Mouse (Mus musculus) myocyte (in vitro differentiated cells): Measurements from ENCODE around the gene Atp6v0e. TPM values are rescaled to one million over a fixed set of nuclear protein-coding genes. Genes with fewer than 3 reads are reported as not detected.

Experiments
- H3K27me3 ChIP-seq: one replicate; pipeline ENCODE4 v1.6.1; 2011; ENCODE audit not compliant: control insufficient read depth, insufficient read depth, insufficient read length
- H3K36me3 ChIP-seq: one replicate; pipeline ENCODE4 v1.6.1; 2011; ENCODE audit not compliant: control insufficient read depth, insufficient read depth
- H3K4me2 ChIP-seq: one replicate; pipeline ENCODE4 v1.6.1; 2011; ENCODE audit warnings: low read depth, control low read depth
- H3K4me3 ChIP-seq: one replicate; pipeline ENCODE4 v1.5.1; 2011; ENCODE audit warnings: mild to moderate bottlenecking, control low read depth, moderate library complexity
- H3K79me2 ChIP-seq: one replicate; pipeline ENCODE4 v1.6.1; 2011; ENCODE audit not compliant: control insufficient read depth, insufficient read depth
- H3ac ChIP-seq: one replicate; pipeline ENCODE4 v1.6.1; 2011; ENCODE audit not compliant: control insufficient read depth, insufficient read length
- CEBPB ChIP-seq: IDR thresholded peaks from 2 replicates; pipeline ENCODE4 v1.6.1; 2011; ENCODE audit warnings: mild to moderate bottlenecking, moderate library complexity; ENCODE audit not compliant: poor library complexity, insufficient read depth, severe bottlenecking
- E2F4 ChIP-seq: IDR thresholded peaks from one replicate; pipeline ENCODE4 v1.6.1; 2011; ENCODE audit warnings: mild to moderate bottlenecking, control low read depth, moderate library complexity; ENCODE audit not compliant: insufficient read depth
- MAX ChIP-seq: IDR thresholded peaks from one replicate; pipeline ENCODE4 v1.6.1; 2011; ENCODE audit warnings: low read depth, mild to moderate bottlenecking, control low read depth
- MYOD1 ChIP-seq, 3 experiments: IDR thresholded peaks; one replicate each; pipeline ENCODE4 v1.6.1; 2011; ENCODE audit warnings: control low read depth in 2 of 3, low read depth in 2 of 3, mild to moderate bottlenecking in 2 of 3, moderate library complexity in 1 of 3; ENCODE audit not compliant: insufficient read length in 2 of 3, control insufficient read depth in 1 of 3
- MYOG ChIP-seq, 3 experiments: IDR thresholded peaks; one replicate each; pipeline ENCODE4 v1.6.1; 2011; ENCODE audit warnings: control low read depth in 2 of 3, low read depth in 2 of 3, mild to moderate bottlenecking in 2 of 3; ENCODE audit not compliant: insufficient read length in 2 of 3, control insufficient read depth in 1 of 3, insufficient read depth in 1 of 3
- POLR2A ChIP-seq: IDR thresholded peaks from one replicate; pipeline ENCODE4 v1.6.1; 2011; ENCODE audit warnings: low read depth, mild to moderate bottlenecking, control low read depth, moderate library complexity; ENCODE audit not compliant: insufficient read length
- POLR2AphosphoS2 ChIP-seq: IDR thresholded peaks from one replicate; pipeline ENCODE4 v1.6.1; 2011; ENCODE audit warnings: low read depth, control low read depth; ENCODE audit not compliant: insufficient read length
- REST ChIP-seq: IDR thresholded peaks from one replicate; pipeline ENCODE4 v1.6.1; 2011; ENCODE audit warnings: mild to moderate bottlenecking, control low read depth, moderate library complexity; ENCODE audit not compliant: insufficient read depth, insufficient read length
- SRF ChIP-seq: IDR thresholded peaks from one replicate; pipeline ENCODE4 v1.6.1; 2011; ENCODE audit warnings: low read depth; ENCODE audit not compliant: control insufficient read depth, insufficient read length
- TCF12 ChIP-seq: IDR thresholded peaks from one replicate; pipeline ENCODE4 v1.6.1; 2011; ENCODE audit warnings: mild to moderate bottlenecking, control low read depth; ENCODE audit not compliant: poor library complexity, insufficient read depth, severe bottlenecking
- TCF3 ChIP-seq: IDR thresholded peaks from one replicate; pipeline ENCODE4 v1.6.1; 2011; ENCODE audit warnings: low read depth, control low read depth; ENCODE audit not compliant: insufficient read length
- USF1 ChIP-seq: IDR thresholded peaks from one replicate; pipeline ENCODE4 v1.6.1; 2011; ENCODE audit warnings: low read depth, mild to moderate bottlenecking, control low read depth, moderate library complexity
- polyA plus RNA-seq: library from polyadenylated mRNA; unstranded; fragments of >200 nt; fragmentation: generic; extraction: Trizol; gene quantifications from one replicate; pipeline ENCODE4 v1.2.1, GENCODE M21; 2012; ENCODE audit warnings: missing spikeins

Atp6v0e gene
- polyA plus RNA-seq, 1 experiment, result 211 TPM

GRCm38 (mm10) chr17:26686334-26687000, 23.4 kb downstream of the Atp6v0e start:
- Histone ChIP-seq H3K36me3 (no peaks in the 10 kb centered on the region), H3K4me3 (no peak overlapping the region), H3K27me3 (no peaks in the 10 kb centered on the region), H3ac (no peak overlapping the region), H3K4me2 (no peak overlapping the region), H3K79me2 (peaks cover 14% of the 10 kb centered on the region)
- TF ChIP-seq TCF3 (no peak), CEBPB (no peak), USF1 (no peak), REST (no peak), POLR2A (no peak), E2F4 (no peak), SRF (no peak), MYOG (IDR thresholded peaks at IDR 0.05; ENCODE audit: control insufficient read depth in 1 of 3, insufficient read depth in 1 of 3, insufficient read length in 2 of 3, low read depth in 2 of 3) (no peak), POLR2AphosphoS2 (no peak), TCF12 (no peak), MAX (no peak), MYOD1 (IDR thresholded peaks at IDR 0.05; ENCODE audit: control insufficient read depth in 1 of 3, insufficient read length in 2 of 3, low read depth in 2 of 3) (no peak)

DNA sequence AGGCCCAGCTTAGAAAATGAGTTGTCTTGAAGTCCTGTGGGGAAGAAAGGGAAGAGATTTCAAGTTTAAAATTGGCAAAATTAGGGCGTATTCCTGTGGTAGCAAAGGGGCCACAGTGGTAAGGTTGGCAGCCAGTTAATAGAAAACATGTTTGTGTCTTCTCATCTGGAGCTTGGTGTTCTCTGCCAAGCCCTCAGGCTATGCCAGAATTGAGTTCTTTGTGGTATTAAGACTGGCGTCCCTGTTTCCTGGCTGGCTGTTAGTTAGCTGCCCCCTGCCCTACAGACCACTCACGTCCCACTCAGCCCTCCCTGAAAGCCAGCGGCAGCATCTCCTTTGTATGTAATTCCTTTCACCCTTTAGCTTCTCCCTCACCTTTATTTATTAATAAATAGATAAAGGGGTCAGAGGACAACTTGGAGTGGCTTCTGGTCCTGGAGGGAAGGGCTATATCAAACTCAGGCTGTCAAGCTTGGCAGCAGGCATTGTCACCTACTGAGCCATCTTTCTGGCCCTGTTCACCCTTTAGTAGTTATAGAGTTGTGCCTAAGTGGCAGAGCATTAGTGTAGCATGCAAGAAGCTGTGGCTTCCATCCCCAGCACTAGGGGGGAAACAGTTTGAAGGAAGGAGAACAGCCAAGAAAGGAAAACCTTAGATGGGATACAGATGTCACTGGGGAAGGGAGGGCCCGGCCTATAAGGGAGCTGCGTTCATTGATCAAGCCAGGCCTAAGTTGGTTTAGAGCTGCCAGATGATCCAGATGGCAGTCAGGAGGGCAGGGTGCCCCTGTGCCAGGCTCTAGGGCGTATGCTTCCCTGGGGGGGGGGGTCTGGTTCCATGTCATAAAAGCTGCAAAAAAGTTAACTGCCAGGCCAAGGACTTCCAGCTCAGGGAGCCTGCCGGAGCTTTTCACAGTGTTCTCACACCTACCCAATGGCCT, 26.0 kb downstream of the Atp6v0e start:
- Histone ChIP-seq H3K27me3 (no peaks in the 10 kb centered on the region), H3K4me3 (no peak overlapping the region), H3K4me2 (no peak overlapping the region), H3ac (no peak overlapping the region), H3K79me2 (peaks cover 10% of the 10 kb centered on the region), H3K36me3 (no peaks in the 10 kb centered on the region)
- TF ChIP-seq MAX (no peak), POLR2A (no peak), MYOD1 (IDR thresholded peaks at IDR 0.05; ENCODE audit: control insufficient read depth in 1 of 3, insufficient read length in 2 of 3, low read depth in 2 of 3) (no peak), TCF3 (no peak), SRF (no peak), REST (no peak), CEBPB (no peak)

GRCm38 (mm10) chr17:26689810-26690209, 26.8 kb downstream of the Atp6v0e start:
- Histone ChIP-seq H3ac (no peak overlapping the region), H3K4me2 (no peak overlapping the region), H3K36me3 (no peaks in the 10 kb centered on the region), H3K4me3 (no peak overlapping the region), H3K27me3 (no peaks in the 10 kb centered on the region), H3K79me2 (peaks cover 10% of the 10 kb centered on the region)
- TF ChIP-seq POLR2A (no peak), MYOG (IDR thresholded peaks at IDR 0.05; ENCODE audit: control insufficient read depth in 1 of 3, insufficient read depth in 1 of 3, insufficient read length in 2 of 3, low read depth in 2 of 3) (no peak), TCF3 (no peak), USF1 (no peak), TCF12 (no peak), E2F4 (no peak), POLR2AphosphoS2 (no peak), REST (no peak), MYOD1 (IDR thresholded peaks at IDR 0.05; ENCODE audit: control insufficient read depth in 1 of 3, insufficient read length in 2 of 3, low read depth in 2 of 3) (no peak), MAX (no peak), CEBPB (no peak), SRF (no peak)

DNA sequence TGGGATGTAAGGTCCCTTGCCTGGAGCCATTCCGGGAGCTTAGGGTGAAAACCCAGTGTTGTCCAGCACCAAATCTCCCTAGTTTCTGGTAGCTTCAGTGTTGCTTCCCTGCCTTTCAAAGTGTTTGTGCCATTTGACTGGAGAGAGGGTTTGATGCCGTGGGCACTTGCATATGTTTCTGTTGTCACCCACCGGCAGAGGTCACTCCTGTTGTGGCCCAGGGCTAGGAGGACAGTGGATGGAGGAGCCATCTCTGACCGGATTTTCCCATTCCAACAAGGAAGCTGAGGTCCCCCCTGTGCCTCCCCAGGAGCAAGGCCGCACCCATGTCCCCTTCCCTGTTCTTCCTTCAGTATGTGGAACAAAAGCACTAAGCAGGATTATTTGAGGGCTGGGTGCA, 27.2 kb downstream of the Atp6v0e start:
- Histone ChIP-seq H3K27me3 (no peaks in the 10 kb centered on the region), H3K79me2 (peaks cover 10% of the 10 kb centered on the region), H3K4me2 (no peak overlapping the region), H3K36me3 (no peaks in the 10 kb centered on the region), H3K4me3 (no peak overlapping the region), H3ac (no peak overlapping the region)
- no peak for TF ChIP-seq USF1
- no peak for TF ChIP-seq E2F4
- no peak for TF ChIP-seq CEBPB
- TF ChIP-seq POLR2A, result no peak
- TF ChIP-seq MAX, result no peak
- no peak for TF ChIP-seq MYOD1 (IDR thresholded peaks at IDR 0.05; ENCODE audit: control insufficient read depth in 1 of 3, insufficient read length in 2 of 3, low read depth in 2 of 3)
- no peak for TF ChIP-seq MYOG (IDR thresholded peaks at IDR 0.05; ENCODE audit: control insufficient read depth in 1 of 3, insufficient read depth in 1 of 3, insufficient read length in 2 of 3, low read depth in 2 of 3)
- no peak for TF ChIP-seq POLR2AphosphoS2
- no peak for TF ChIP-seq TCF12
- no peak for TF ChIP-seq REST
- no peak for TF ChIP-seq SRF
- TF ChIP-seq TCF3, result no peak
